Mouse (Mus musculus): ENCODE data around the gene Olfr564. TPM values are rescaled to one million over a fixed set of nuclear protein-coding genes. Genes with fewer than 3 reads are reported as not detected.

The Olfr564 gene
- not detected in 2 replicates for polyA plus RNA-seq (2015; fragmentation: Nextera tagmentation; extraction: Ambion mirVana)

- Histone ChIP-seq H3K4me3 (no peak within 1 kb of the TSS), H3K36me3 (no peaks in the 10 kb centered on the region), H3K9me3 (no peaks in the 10 kb centered on the region), H3K27ac (no peak within 1 kb of the TSS), H3K4me2 (no peak within 1 kb of the TSS), H3K27me3 (no peaks in the 10 kb centered on the region), H3K4me1 (replicated peaks) (no peaks in the 10 kb centered on the region), H3K9ac (no peak within 1 kb of the TSS)
- ATAC-seq (ENCODE audit: low FRiP score): no peak
These were observed at the start of gene Olfr564 for GRCm38 (mm10) chr7:102803180-102803579. Gene Olfr564 (plus strand): TSS chr7:102803480.

- WGBS: 82% methylated on average over 4 of the region's 4 CpGs
- ATAC-seq (ENCODE audit: low FRiP score): no peak
- Histone ChIP-seq H3K4me3 (no peak within 1 kb of the TSS), H3K9me3 (no peaks in the 10 kb centered on the region), H3K27me3 (no peaks in the 10 kb centered on the region), H3K4me2 (no peak within 1 kb of the TSS), H3K9ac (no peak within 1 kb of the TSS), H3K36me3 (no peaks in the 10 kb centered on the region), H3K4me1 (replicated peaks) (no peaks in the 10 kb centered on the region), H3K27ac (no peak within 1 kb of the TSS)
These were observed 44.0 kb upstream of the Olfr564 start, which contains the start of the genes Olfr560 and Olfr78 for GRCm38 (mm10) chr7:102759266-102759665. Gene Olfr560 (minus strand): TSS chr7:102759366. Gene Olfr78 (minus strand): TSS chr7:102759471.

- no peaks in the 10 kb centered on the region for H3K4me1 ChIP-seq (replicated peaks)
These were observed 32.4 kb upstream of the Olfr564 start, which contains the start of gene Olfr561 for GRCm38 (mm10) chr7:102770921-102771320. Gene Olfr561 (plus strand): TSS chr7:102771221.

More at GRCm38 (mm10) chr7:102770921-102771320, 32.4 kb upstream of the Olfr564 start, which contains the start of gene Olfr561:
- H3K36me3 ChIP-seq: no peaks in the 10 kb centered on the region
- 83% methylated on average over 2 of the region's 2 CpGs for WGBS
- ATAC-seq (ENCODE audit: low FRiP score): no peak
- H3K27me3 ChIP-seq: no peaks in the 10 kb centered on the region
- no peak within 1 kb of the TSS for H3K4me2 ChIP-seq
- H3K27ac ChIP-seq: no peak within 1 kb of the TSS
- H3K9ac ChIP-seq: no peak within 1 kb of the TSS
- no peak within 1 kb of the TSS for H3K4me3 ChIP-seq
- no peaks in the 10 kb centered on the region for H3K9me3 ChIP-seq

Other genes with a start within 250 kb of the Olfr564 start
- gene Trim21, start 238.0 kb upstream of the Olfr564 start, polyA plus RNA-seq (2015; fragmentation: Nextera tagmentation; extraction: Ambion mirVana): 0.19 and 0.32 TPM in 2 replicates
- not detected in 2 replicates for gene Olfr550, start 232.0 kb upstream of the Olfr564 start, polyA plus RNA-seq (2015; fragmentation: Nextera tagmentation; extraction: Ambion mirVana)
- gene Olfr551, start 211.6 kb upstream of the Olfr564 start, polyA plus RNA-seq (2015; fragmentation: Nextera tagmentation; extraction: Ambion mirVana): not detected in 2 replicates
- gene Olfr552, start 205.7 kb upstream of the Olfr564 start, polyA plus RNA-seq (2015; fragmentation: Nextera tagmentation; extraction: Ambion mirVana): not detected in 2 replicates
- gene Olfr553, start 185.3 kb upstream of the Olfr564 start, polyA plus RNA-seq (2015; fragmentation: Nextera tagmentation; extraction: Ambion mirVana): not detected in 2 replicates
- not detected in 2 replicates for gene Olfr554, start 165.0 kb upstream of the Olfr564 start, polyA plus RNA-seq (2015; fragmentation: Nextera tagmentation; extraction: Ambion mirVana)
- gene Olfr555, start 144.7 kb upstream of the Olfr564 start, polyA plus RNA-seq (2015; fragmentation: Nextera tagmentation; extraction: Ambion mirVana): not detected in 2 replicates
- gene Olfr556, start 138.6 kb upstream of the Olfr564 start, polyA plus RNA-seq (2015; fragmentation: Nextera tagmentation; extraction: Ambion mirVana): not detected in 2 replicates
- 7.2 and 8.0 TPM in 2 replicates for gene Trim68, start 116.2 kb upstream of the Olfr564 start, polyA plus RNA-seq (2015; fragmentation: Nextera tagmentation; extraction: Ambion mirVana)
- not detected in 2 replicates for gene Olfr557, start 107.6 kb upstream of the Olfr564 start, polyA plus RNA-seq (2015; fragmentation: Nextera tagmentation; extraction: Ambion mirVana)
- gene Olfr558, start 101.3 kb upstream of the Olfr564 start, polyA plus RNA-seq (2015; fragmentation: Nextera tagmentation; extraction: Ambion mirVana): 0.39 TPM in 2 replicates
- not detected in 2 replicates for gene Olfr33, start 84.4 kb upstream of the Olfr564 start, polyA plus RNA-seq (2015; fragmentation: Nextera tagmentation; extraction: Ambion mirVana)
- not detected in 2 replicates for gene Olfr559, start 76.0 kb upstream of the Olfr564 start, polyA plus RNA-seq (2015; fragmentation: Nextera tagmentation; extraction: Ambion mirVana)
- gene Olfr560, start 44.1 kb upstream of the Olfr564 start, polyA plus RNA-seq (2015; fragmentation: Nextera tagmentation; extraction: Ambion mirVana): not detected in 2 replicates
- gene Olfr78, start 44.0 kb upstream of the Olfr564 start, polyA plus RNA-seq (2015; fragmentation: Nextera tagmentation; extraction: Ambion mirVana): 0.09 and 0.10 TPM in 2 replicates
- not detected in 2 replicates for gene Olfr561, start 32.3 kb upstream of the Olfr564 start, polyA plus RNA-seq (2015; fragmentation: Nextera tagmentation; extraction: Ambion mirVana)
- not detected in 2 replicates for gene Olfr566, start 55.3 kb downstream of the Olfr564 start, polyA plus RNA-seq (2015; fragmentation: Nextera tagmentation; extraction: Ambion mirVana)
- gene Olfr568, start 73.6 kb downstream of the Olfr564 start, polyA plus RNA-seq (2015; fragmentation: Nextera tagmentation; extraction: Ambion mirVana): not detected in 2 replicates
- not detected in 2 replicates for gene Olfr569, start 87.4 kb downstream of the Olfr564 start, polyA plus RNA-seq (2015; fragmentation: Nextera tagmentation; extraction: Ambion mirVana)
- not detected in 2 replicates for gene Olfr570, start 91.1 kb downstream of the Olfr564 start, polyA plus RNA-seq (2015; fragmentation: Nextera tagmentation; extraction: Ambion mirVana)
- gene Olfr571, start 114.1 kb downstream of the Olfr564 start, polyA plus RNA-seq (2015; fragmentation: Nextera tagmentation; extraction: Ambion mirVana): not detected in 2 replicates
- not detected in 2 replicates for gene Olfr572, start 120.9 kb downstream of the Olfr564 start, polyA plus RNA-seq (2015; fragmentation: Nextera tagmentation; extraction: Ambion mirVana)
- not detected in 2 replicates for gene Olfr573-ps1, start 139.1 kb downstream of the Olfr564 start, polyA plus RNA-seq (2015; fragmentation: Nextera tagmentation; extraction: Ambion mirVana)
- gene Olfr574, start 145.0 kb downstream of the Olfr564 start, polyA plus RNA-seq (2015; fragmentation: Nextera tagmentation; extraction: Ambion mirVana): not detected in 2 replicates
- not detected in 2 replicates for gene Olfr575, start 155.3 kb downstream of the Olfr564 start, polyA plus RNA-seq (2015; fragmentation: Nextera tagmentation; extraction: Ambion mirVana)
- gene Olfr576, start 159.2 kb downstream of the Olfr564 start, polyA plus RNA-seq (2015; fragmentation: Nextera tagmentation; extraction: Ambion mirVana): not detected in 2 replicates
- gene Olfr577, start 172.5 kb downstream of the Olfr564 start, polyA plus RNA-seq (2015; fragmentation: Nextera tagmentation; extraction: Ambion mirVana): not detected in 2 replicates
- not detected in 2 replicates for gene Olfr578, start 185.8 kb downstream of the Olfr564 start, polyA plus RNA-seq (2015; fragmentation: Nextera tagmentation; extraction: Ambion mirVana)
- gene Olfr582, start 234.5 kb downstream of the Olfr564 start, polyA plus RNA-seq (2015; fragmentation: Nextera tagmentation; extraction: Ambion mirVana): not detected in 2 replicates
- not detected in 2 replicates for gene Olfr583, start 247.8 kb downstream of the Olfr564 start, polyA plus RNA-seq (2015; fragmentation: Nextera tagmentation; extraction: Ambion mirVana)

All from hindbrain, embryonic 13.5 days (tissue).